Mouse (Mus musculus): Measurements from ENCODE around the gene Clec1b.

GRCm38 (mm10) chr6:129355774-129356173 is 41.3 kb upstream of the Clec1b start:
- TF ChIP-seq CTCF (IDR thresholded peaks at IDR 0.05; ENCODE audit: borderline replicate concordance, insufficient read depth, low read depth, low read length) (no peak), POLR2A (IDR thresholded peaks at IDR 0.05; ENCODE audit: borderline replicate concordance, insufficient read depth, low read length) (no peak)
